Mouse (Mus musculus): Measurements from ENCODE around the gene Gm17018. TPM values are rescaled to one million over a fixed set of nuclear protein-coding genes. Genes with fewer than 3 reads are reported as not detected.
A peak's percentile ranks its signal among the peaks of the same experiment; 100 is the strongest.

Gm17018 gene
- total RNA-seq (2018; cell fraction: chromatin; rRNA removed) = 10 to 100 TPM in 17 of 26 experiments, 1 to 10 TPM in 9; 1.2 to 25.9 (median 14.2) TPM
- 10 to 100 TPM in 25 of 26 experiments, 1 to 10 TPM in 1; 9.3 to 25.5 (median 18.2) TPM for total RNA-seq (2018; cell fraction: cytosol; rRNA removed)
- 10 to 100 TPM in 14 of 26 experiments, 1 to 10 TPM in 12; 2.6 to 23.4 (median 10.9) TPM for total RNA-seq (2018; cell fraction: nucleus; rRNA removed)
- polyA plus RNA-seq (2018) = 17.7 to 20.9 TPM (median 20.5 TPM) in 3 replicates

GRCm38 (mm10) chr19:45560153-45560890, at the start of gene Gm17018, which contains the start of gene Poll:
Gene Gm17018 (plus strand): TSS chr19:45560615.
Gene Poll (minus strand): TSS chr19:45560531.
- Histone ChIP-seq H3K27ac (peak within 1 kb of the TSS; percentile 22), H3K79me2 (ENCODE audit: inconsistent target) (no peaks in the 10 kb centered on the region), H3K36me3 (ENCODE audit: inconsistent target) (no peaks in the 10 kb centered on the region; the same call in 1 of the 2 replicates), H3K4me3 (ENCODE audit: inconsistent target) (peak within 1 kb of the TSS; percentile 70)
- 1% methylated on average over 33 of the region's 35 CpGs for WGBS (ENCODE audit: missing documents)

- 94% methylated on average over 3 of the region's 3 CpGs for WGBS (ENCODE audit: missing documents)
- Histone ChIP-seq H3K79me2 (ENCODE audit: inconsistent target) (no peaks in the 10 kb centered on the region), H3K27ac (no peak overlapping the region), H3K4me3 (ENCODE audit: inconsistent target) (no peak overlapping the region), H3K36me3 (ENCODE audit: inconsistent target) (peaks cover 3% of the 10 kb centered on the region; the same call in 1 of the 2 replicates)
Observed at GRCm38 (mm10) chr19:45510680-45511079, 49.7 kb upstream of the Gm17018 start.

GRCm38 (mm10) chr19:45511406-45511805, 49.0 kb upstream of the Gm17018 start:
- Histone ChIP-seq H3K4me3 (ENCODE audit: inconsistent target) (no peak overlapping the region), H3K36me3 (ENCODE audit: inconsistent target) (peaks cover 3% of the 10 kb centered on the region; the same call in 1 of the 2 replicates), H3K79me2 (ENCODE audit: inconsistent target) (no peaks in the 10 kb centered on the region), H3K27ac (no peak overlapping the region)
- 92% methylated on average over 4 of the region's 4 CpGs for WGBS (ENCODE audit: missing documents)

GRCm38 (mm10) chr19:45515341-45515740, 45.1 kb upstream of the Gm17018 start:
- WGBS (ENCODE audit: missing documents) = 94% methylated on average over 2 of the region's 2 CpGs
- Histone ChIP-seq H3K36me3 (ENCODE audit: inconsistent target) (peaks cover 8% of the 10 kb centered on the region; the same call in 1 of the 2 replicates), H3K79me2 (ENCODE audit: inconsistent target) (no peaks in the 10 kb centered on the region), H3K27ac (no peak overlapping the region), H3K4me3 (ENCODE audit: inconsistent target) (no peak overlapping the region)

- 93% methylated on average over 12 of the region's 12 CpGs for WGBS (ENCODE audit: missing documents)
- H3K27ac ChIP-seq = no peak overlapping the region
- H3K79me2 ChIP-seq (ENCODE audit: inconsistent target) = no peaks in the 10 kb centered on the region
- no peak overlapping the region for H3K4me3 ChIP-seq (ENCODE audit: inconsistent target)
- H3K36me3 ChIP-seq (ENCODE audit: inconsistent target) = peaks cover 8% of the 10 kb centered on the region; the same call in 1 of the 2 replicates
Observed at GRCm38 (mm10) chr19:45516264-45516663, 44.2 kb upstream of the Gm17018 start.

- H3K79me2 ChIP-seq (ENCODE audit: inconsistent target) = no peaks in the 10 kb centered on the region
- 0 out of 2 replicates have a peak, but pooled peaks cover 5% of the 10 kb centered on the region for H3K36me3 ChIP-seq (ENCODE audit: inconsistent target)
- H3K4me3 ChIP-seq (ENCODE audit: inconsistent target) = no peak overlapping the region
- 82% methylated on average over 7 of the region's 7 CpGs for WGBS (ENCODE audit: missing documents)
- H3K27ac ChIP-seq = no peak overlapping the region
Observed at GRCm38 (mm10) chr19:45527382-45527781, 33.0 kb upstream of the Gm17018 start.

GRCm38 (mm10) chr19:45527931-45528534, 32.4 kb upstream of the Gm17018 start:
- Histone ChIP-seq H3K36me3 (ENCODE audit: inconsistent target) (0 out of 2 replicates have a peak, but pooled peaks cover 5% of the 10 kb centered on the region), H3K27ac (no peak overlapping the region), H3K4me3 (ENCODE audit: inconsistent target) (no peak overlapping the region), H3K79me2 (ENCODE audit: inconsistent target) (no peaks in the 10 kb centered on the region)
- 50% methylated on average over 10 of the region's 10 CpGs for WGBS (ENCODE audit: missing documents)

- 84% methylated on average over 5 of the region's 5 CpGs for WGBS (ENCODE audit: missing documents)
- 0 out of 2 replicates have a peak, but pooled peaks cover 5% of the 10 kb centered on the region for H3K36me3 ChIP-seq (ENCODE audit: inconsistent target)
- H3K79me2 ChIP-seq (ENCODE audit: inconsistent target) = no peaks in the 10 kb centered on the region
- H3K27ac ChIP-seq = no peak overlapping the region
- no peak overlapping the region for H3K4me3 ChIP-seq (ENCODE audit: inconsistent target)
Observed at GRCm38 (mm10) chr19:45529294-45529693, 31.1 kb upstream of the Gm17018 start.

- no peaks in the 10 kb centered on the region for H3K79me2 ChIP-seq (ENCODE audit: inconsistent target)
- no peak overlapping the region for H3K27ac ChIP-seq
- H3K36me3 ChIP-seq (ENCODE audit: inconsistent target) = 0 out of 2 replicates have a peak, but pooled peaks cover 5% of the 10 kb centered on the region
- 21% methylated on average over 15 of the region's 15 CpGs for WGBS (ENCODE audit: missing documents)
- H3K4me3 ChIP-seq (ENCODE audit: inconsistent target) = no peak overlapping the region
Observed at GRCm38 (mm10) chr19:45530200-45530995, 30.0 kb upstream of the Gm17018 start.

GRCm38 (mm10) chr19:45531554-45531953, 28.9 kb upstream of the Gm17018 start:
- Histone ChIP-seq H3K36me3 (ENCODE audit: inconsistent target) (0 out of 2 replicates have a peak, but pooled peaks cover 5% of the 10 kb centered on the region), H3K4me3 (ENCODE audit: inconsistent target) (no peak overlapping the region), H3K79me2 (ENCODE audit: inconsistent target) (no peaks in the 10 kb centered on the region), H3K27ac (no peak overlapping the region)
- WGBS (ENCODE audit: missing documents) = 94% methylated on average over 6 of the region's 6 CpGs

- Histone ChIP-seq H3K4me3 (ENCODE audit: inconsistent target) (no peak overlapping the region), H3K36me3 (ENCODE audit: inconsistent target) (no peaks in the 10 kb centered on the region), H3K27ac (no peak overlapping the region), H3K79me2 (ENCODE audit: inconsistent target) (no peaks in the 10 kb centered on the region)
- WGBS (ENCODE audit: missing documents) = 79% methylated on average over 7 of the region's 7 CpGs
Observed at GRCm38 (mm10) chr19:45533617-45534016, 26.8 kb upstream of the Gm17018 start.

GRCm38 (mm10) chr19:45535214-45535735, 25.1 kb upstream of the Gm17018 start:
- 97% methylated on average over 8 of the region's 8 CpGs for WGBS (ENCODE audit: missing documents)

GRCm38 (mm10) chr19:45535929-45536328, 24.5 kb upstream of the Gm17018 start:
- Histone ChIP-seq H3K4me3 (ENCODE audit: inconsistent target) (no peak overlapping the region), H3K27ac (no peak overlapping the region), H3K36me3 (ENCODE audit: inconsistent target) (no peaks in the 10 kb centered on the region), H3K79me2 (ENCODE audit: inconsistent target) (no peaks in the 10 kb centered on the region)
- WGBS (ENCODE audit: missing documents) = 89% methylated on average over 6 of the region's 6 CpGs

More at GRCm38 (mm10) chr19:45535214-45535735, 25.1 kb upstream of the Gm17018 start:
- Histone ChIP-seq H3K36me3 (ENCODE audit: inconsistent target) (no peaks in the 10 kb centered on the region), H3K79me2 (ENCODE audit: inconsistent target) (no peaks in the 10 kb centered on the region), H3K27ac (no peak overlapping the region), H3K4me3 (ENCODE audit: inconsistent target) (no peak overlapping the region)

- H3K36me3 ChIP-seq (ENCODE audit: inconsistent target) = no peaks in the 10 kb centered on the region
- no peak overlapping the region for H3K27ac ChIP-seq
- H3K4me3 ChIP-seq (ENCODE audit: inconsistent target) = no peak overlapping the region
- H3K79me2 ChIP-seq (ENCODE audit: inconsistent target) = no peaks in the 10 kb centered on the region
- WGBS (ENCODE audit: missing documents) = 50% methylated on average over 1 of the region's 1 CpGs
Observed at GRCm38 (mm10) chr19:45537505-45537904, 22.9 kb upstream of the Gm17018 start.
